Mouse (Mus musculus) telencephalon, adult 2 months (tissue): ENCODE measurements around the gene Oasl1.

Experiments
- DNase-seq: peaks from one replicate; pipeline ENCODE4 v3.0.0-alpha.2; 2011; ENCODE audit warnings: low read depth, low spot score

Oasl1 gene

DNA sequence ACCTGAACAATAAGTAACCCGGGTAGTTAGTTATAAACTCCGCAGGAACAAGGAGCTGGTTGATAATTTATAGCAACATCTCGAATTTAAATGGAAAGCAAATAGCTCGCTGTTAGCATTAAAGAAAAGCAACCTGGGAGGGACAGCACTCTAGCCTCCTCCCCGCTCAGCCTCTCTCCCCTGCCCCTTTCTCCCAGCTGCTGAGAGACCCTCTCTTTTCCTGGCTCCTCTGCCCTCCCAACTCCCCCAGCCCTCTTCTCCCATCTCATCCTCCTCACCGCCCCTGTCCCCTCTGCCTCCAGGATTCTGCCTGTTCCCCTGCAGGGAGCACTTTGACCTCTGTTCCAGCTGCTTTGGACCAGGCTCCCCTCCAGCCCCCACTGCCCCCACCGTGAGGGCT is 45.6 kb downstream of the Oasl1 start:
- DNase-seq: no peak

DNA sequence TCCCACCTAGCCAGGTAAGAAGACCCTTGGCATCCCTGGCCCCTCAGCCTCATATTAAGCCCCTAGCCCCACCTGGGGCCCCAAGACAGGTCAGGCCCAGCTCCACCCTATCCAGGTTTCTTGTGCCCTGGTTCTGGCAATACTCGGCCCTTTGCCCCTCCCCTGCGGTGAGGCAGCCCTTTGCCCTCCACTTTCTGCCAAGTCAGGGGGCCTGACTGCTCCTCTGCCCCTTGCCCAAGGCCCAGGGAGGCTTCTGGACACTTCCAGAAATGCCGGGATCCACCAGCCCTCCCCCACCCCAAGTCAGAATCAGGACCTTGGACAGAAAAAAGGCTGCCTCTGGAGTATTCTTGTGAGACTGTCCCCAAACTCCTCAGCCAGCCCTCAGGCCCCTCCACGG is 46.0 kb downstream of the Oasl1 start:
- DNase-seq: no peak

GRCm38 (mm10) chr5:114969609-114970215 is 46.7 kb downstream of the Oasl1 start:
- no peak for DNase-seq

DNA sequence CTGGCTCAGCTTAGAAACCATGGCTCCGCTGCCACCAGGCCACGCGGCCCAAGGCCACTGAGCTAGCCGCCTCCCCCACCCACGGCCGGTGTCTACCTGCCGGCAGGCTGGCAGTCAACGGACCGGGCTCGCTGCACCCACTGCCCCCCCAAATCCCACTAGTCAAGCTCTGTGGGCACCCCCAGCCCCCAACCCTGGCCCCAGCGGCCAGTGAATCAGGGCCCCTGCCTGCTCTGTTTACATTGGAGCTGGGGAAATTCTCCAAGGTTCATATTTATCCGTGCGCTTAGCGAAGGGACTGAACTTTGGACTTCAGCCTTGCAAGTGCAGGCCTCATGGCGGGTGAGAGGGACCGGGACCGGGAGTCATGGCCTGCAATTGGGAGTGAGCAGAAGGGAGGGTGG is 47.8 kb downstream of the Oasl1 start, which contains the start of gene Hnf1a:
Gene Hnf1a, minus strand, starts transcription at position 271 of the 404 bp plus-strand sequence.
- DNase-seq: no peak

- DNase-seq: no peak
Measured at GRCm38 (mm10) chr5:114972201-114972600, 49.2 kb downstream of the Oasl1 start.

DNA sequence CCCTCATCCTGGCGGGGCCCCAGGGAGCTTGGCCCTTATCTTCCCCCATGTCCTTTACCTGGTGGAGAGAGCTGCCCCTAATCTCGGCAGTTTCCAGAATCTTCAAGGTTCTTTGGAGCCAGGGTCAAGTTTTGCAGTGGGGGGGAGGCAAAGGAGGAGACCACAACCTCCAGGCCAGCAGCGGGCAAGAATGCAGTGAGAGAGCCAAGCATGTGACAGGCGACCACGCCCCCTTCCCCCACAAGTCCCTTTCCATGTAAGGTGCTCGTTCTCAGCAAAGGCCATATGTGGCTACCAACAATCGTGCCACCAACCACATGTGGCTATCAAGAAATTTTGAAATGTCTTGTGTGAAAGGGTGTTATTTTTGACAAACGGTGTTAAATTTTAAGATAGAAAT is 50.1 kb downstream of the Oasl1 start:
- no peak for DNase-seq

DNA sequence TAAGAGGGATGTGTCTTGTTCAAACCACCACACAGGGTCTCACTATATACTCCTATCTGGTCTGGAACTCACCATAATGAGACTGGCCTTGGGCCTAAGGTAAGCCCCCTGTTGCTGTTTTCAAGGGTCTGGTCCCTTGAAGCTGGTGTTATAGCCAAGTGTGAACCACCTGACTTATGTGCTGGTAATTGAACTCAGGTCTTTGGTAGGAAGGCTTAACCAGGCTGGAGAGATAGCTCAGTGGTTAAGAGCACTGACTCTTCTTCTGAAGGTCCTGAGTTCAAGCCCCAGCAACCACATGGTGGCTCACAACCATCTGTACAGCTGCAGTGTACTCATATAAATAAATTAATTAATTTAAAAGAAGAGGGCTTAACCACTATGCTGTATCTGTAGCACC is 53.9 kb downstream of the Oasl1 start:
- no peak for DNase-seq

- no peak for DNase-seq
Measured at GRCm38 (mm10) chr5:114978473-114978872, 55.4 kb downstream of the Oasl1 start.

DNA sequence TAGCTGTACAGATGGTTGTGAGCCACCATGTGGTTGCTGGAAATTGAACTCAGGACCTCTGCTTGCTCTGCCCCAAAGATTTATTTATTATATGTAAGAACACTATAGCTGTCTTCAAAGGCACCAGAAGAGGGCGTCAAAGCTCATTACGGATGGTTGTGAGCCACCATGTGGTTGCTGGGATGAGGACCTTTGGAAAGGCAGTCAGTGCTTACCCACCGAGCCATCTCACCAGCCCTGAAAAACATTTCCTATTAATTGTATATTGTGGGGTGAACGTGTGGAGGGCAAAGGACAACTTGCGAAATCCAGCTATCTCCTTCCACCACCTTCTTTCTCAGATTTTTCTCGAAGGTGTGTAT is 55.8 kb downstream of the Oasl1 start:
- peak; percentile 29 for DNase-seq

- DNase-seq: peak; percentile 45
Measured at GRCm38 (mm10) chr5:114979250-114980121, 56.4 kb downstream of the Oasl1 start.

DNA sequence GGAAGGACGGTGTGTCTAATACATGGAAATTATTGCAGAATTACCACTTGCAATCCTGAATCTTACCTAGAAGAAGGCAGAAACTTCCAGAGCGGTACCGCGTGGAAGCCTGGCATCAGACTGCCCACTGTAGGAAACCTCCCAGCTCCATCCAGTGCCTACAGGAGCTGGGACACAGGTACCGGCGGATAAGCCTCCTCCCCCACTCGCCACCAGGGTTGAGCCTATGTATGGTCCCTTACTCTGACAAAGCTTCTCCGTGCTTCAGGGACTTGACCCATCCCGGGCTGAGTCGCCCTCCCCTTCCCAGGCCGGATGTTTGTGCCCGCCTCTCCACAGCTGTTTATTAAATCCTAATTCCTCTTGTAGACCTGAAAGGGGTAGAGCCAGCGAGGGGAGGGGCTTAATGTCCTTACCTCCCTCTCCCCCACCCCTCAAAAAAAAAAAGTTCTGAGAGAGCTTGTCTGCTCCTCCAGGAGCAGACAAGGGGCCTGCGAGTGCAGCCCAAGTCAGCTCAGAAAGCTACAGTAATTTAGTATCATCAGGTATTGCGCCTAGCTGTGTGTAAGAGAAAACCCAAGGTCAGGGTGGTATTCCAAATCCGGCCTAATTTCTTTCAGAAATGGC is 57.2 kb downstream of the Oasl1 start:
- no peak for DNase-seq

GRCm38 (mm10) chr5:114982001-114982400 is 59.0 kb downstream of the Oasl1 start:
- no peak for DNase-seq

DNA sequence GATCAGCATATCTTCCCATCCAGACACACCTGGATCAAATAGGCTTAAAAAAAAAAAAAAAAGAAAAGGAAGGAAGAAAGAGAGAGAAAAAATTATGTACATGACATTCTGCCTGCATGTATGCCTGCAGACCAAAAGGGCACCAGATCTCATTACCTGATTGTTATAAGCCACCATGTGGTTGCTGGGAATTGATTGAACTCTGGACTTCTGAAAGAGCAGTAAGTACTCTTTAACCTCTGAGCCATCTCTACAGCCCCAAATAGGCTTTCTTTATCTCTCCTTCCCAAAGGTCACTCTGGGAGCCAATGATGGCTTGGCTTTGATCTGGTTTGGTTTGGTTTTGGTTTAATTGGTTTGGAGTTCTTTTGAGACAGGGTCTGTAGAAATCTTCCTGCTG is 62.0 kb downstream of the Oasl1 start:
- no peak for DNase-seq
